Mouse (Mus musculus): Measurements from ENCODE around the gene C2cd4b. TPM values are rescaled to one million over a fixed set of nuclear protein-coding genes. Genes with fewer than 3 reads are reported as not detected.

C2cd4b gene
- polyA plus RNA-seq, 1 experiment, result not detected

GRCm38 (mm10) chr9:67733716-67734115 is 25.5 kb upstream of the C2cd4b start:
- Histone ChIP-seq H3K4me2 (ENCODE audit: low read depth) (no peak overlapping the region), H3ac (ENCODE audit: control insufficient read depth, insufficient read length) (no peak overlapping the region), H3K27me3 (ENCODE audit: control insufficient read depth, insufficient read depth, insufficient read length) (peaks cover 10% of the 10 kb centered on the region), H3K4me3 (no peak overlapping the region), H3K79me2 (ENCODE audit: control insufficient read depth, insufficient read depth) (no peaks in the 10 kb centered on the region), H3K36me3 (ENCODE audit: control insufficient read depth, insufficient read depth) (no peaks in the 10 kb centered on the region)
- TF ChIP-seq TCF3 (IDR thresholded peaks at IDR 0.05; ENCODE audit: insufficient read length, low read depth) (no peak), MYOD1 (IDR thresholded peaks at IDR 0.05; ENCODE audit: control insufficient read depth in 1 of 3, insufficient read length in 2 of 3, low read depth in 2 of 3) (no peak), USF1 (IDR thresholded peaks at IDR 0.05; ENCODE audit: low read depth) (no peak), POLR2A (IDR thresholded peaks at IDR 0.05; ENCODE audit: insufficient read length, low read depth) (no peak), TCF12 (IDR thresholded peaks at IDR 0.05; ENCODE audit: insufficient read depth, poor library complexity, severe bottlenecking) (no peak), REST (IDR thresholded peaks at IDR 0.05; ENCODE audit: insufficient read depth, insufficient read length) (no peak), MYOG (IDR thresholded peaks at IDR 0.05; ENCODE audit: control insufficient read depth in 1 of 3, insufficient read depth in 1 of 3, insufficient read length in 2 of 3, low read depth in 2 of 3) (no peak), POLR2AphosphoS2 (IDR thresholded peaks at IDR 0.05; ENCODE audit: insufficient read length, low read depth) (no peak)

- Histone ChIP-seq H3K36me3 (ENCODE audit: control insufficient read depth, insufficient read depth) (no peaks in the 10 kb centered on the region), H3ac (ENCODE audit: control insufficient read depth, insufficient read length) (no peak overlapping the region), H3K79me2 (ENCODE audit: control insufficient read depth, insufficient read depth) (no peaks in the 10 kb centered on the region), H3K27me3 (ENCODE audit: control insufficient read depth, insufficient read depth, insufficient read length) (peaks cover 10% of the 10 kb centered on the region), H3K4me3 (no peak overlapping the region), H3K4me2 (ENCODE audit: low read depth) (no peak overlapping the region)
- TF ChIP-seq POLR2A (IDR thresholded peaks at IDR 0.05; ENCODE audit: insufficient read length, low read depth), result no peak
- TF ChIP-seq REST (IDR thresholded peaks at IDR 0.05; ENCODE audit: insufficient read depth, insufficient read length), result no peak
- TF ChIP-seq MYOG (IDR thresholded peaks at IDR 0.05; ENCODE audit: control insufficient read depth in 1 of 3, insufficient read depth in 1 of 3, insufficient read length in 2 of 3, low read depth in 2 of 3), result no peak
- no peak for TF ChIP-seq USF1 (IDR thresholded peaks at IDR 0.05; ENCODE audit: low read depth)
- TF ChIP-seq E2F4 (IDR thresholded peaks at IDR 0.05; ENCODE audit: insufficient read depth), result no peak
- no peak for TF ChIP-seq TCF3 (IDR thresholded peaks at IDR 0.05; ENCODE audit: insufficient read length, low read depth)
- no peak for TF ChIP-seq CEBPB (IDR thresholded peaks at IDR 0.05; ENCODE audit: insufficient read depth, poor library complexity, severe bottlenecking)
Measured at GRCm38 (mm10) chr9:67735426-67735825, 23.8 kb upstream of the C2cd4b start.

DNA sequence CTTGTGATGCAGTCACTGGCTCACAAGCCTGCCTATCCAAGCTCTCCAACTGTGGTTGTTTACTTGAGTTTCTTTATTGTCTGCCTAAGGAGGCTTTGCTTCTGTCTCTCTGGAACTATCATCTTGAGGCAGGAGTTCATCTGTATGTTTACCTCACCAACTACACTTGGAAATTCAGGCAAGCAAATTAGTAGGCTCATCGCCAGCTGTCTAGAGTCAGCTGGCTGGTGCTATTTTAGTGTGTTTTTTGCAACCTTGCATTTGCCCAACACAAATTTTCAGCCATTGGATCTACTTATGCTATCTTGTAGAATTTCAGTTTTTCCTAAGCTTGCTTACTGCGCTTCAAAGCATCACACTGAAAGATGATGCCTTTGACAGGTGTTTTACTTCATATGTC is 18.0 kb upstream of the C2cd4b start:
- H3K79me2 ChIP-seq (ENCODE audit: control insufficient read depth, insufficient read depth), result no peaks in the 10 kb centered on the region
- no peak overlapping the region for H3ac ChIP-seq (ENCODE audit: control insufficient read depth, insufficient read length)
- H3K27me3 ChIP-seq (ENCODE audit: control insufficient read depth, insufficient read depth, insufficient read length), result peaks cover 17% of the 10 kb centered on the region
- TF ChIP-seq MYOG (IDR thresholded peaks at IDR 0.05; ENCODE audit: control insufficient read depth in 1 of 3, insufficient read depth in 1 of 3, insufficient read length in 2 of 3, low read depth in 2 of 3) (no peak), CEBPB (IDR thresholded peaks at IDR 0.05; ENCODE audit: insufficient read depth, poor library complexity, severe bottlenecking) (no peak), TCF12 (IDR thresholded peaks at IDR 0.05; ENCODE audit: insufficient read depth, poor library complexity, severe bottlenecking) (no peak), POLR2AphosphoS2 (IDR thresholded peaks at IDR 0.05; ENCODE audit: insufficient read length, low read depth) (no peak), REST (IDR thresholded peaks at IDR 0.05; ENCODE audit: insufficient read depth, insufficient read length) (no peak), SRF (IDR thresholded peaks at IDR 0.05; ENCODE audit: control insufficient read depth, insufficient read length, low read depth) (no peak), E2F4 (IDR thresholded peaks at IDR 0.05; ENCODE audit: insufficient read depth) (no peak), MAX (IDR thresholded peaks at IDR 0.05; ENCODE audit: low read depth) (no peak), POLR2A (IDR thresholded peaks at IDR 0.05; ENCODE audit: insufficient read length, low read depth) (no peak), MYOD1 (IDR thresholded peaks at IDR 0.05; ENCODE audit: control insufficient read depth in 1 of 3, insufficient read length in 2 of 3, low read depth in 2 of 3) (no peak), TCF3 (IDR thresholded peaks at IDR 0.05; ENCODE audit: insufficient read length, low read depth) (no peak), USF1 (IDR thresholded peaks at IDR 0.05; ENCODE audit: low read depth) (no peak)
- no peak overlapping the region for H3K4me2 ChIP-seq (ENCODE audit: low read depth)
- no peaks in the 10 kb centered on the region for H3K36me3 ChIP-seq (ENCODE audit: control insufficient read depth, insufficient read depth)
- no peak overlapping the region for H3K4me3 ChIP-seq

- Histone ChIP-seq H3K79me2 (ENCODE audit: control insufficient read depth, insufficient read depth) (no peaks in the 10 kb centered on the region), H3K4me3 (no peak overlapping the region), H3K4me2 (ENCODE audit: low read depth) (no peak overlapping the region), H3K36me3 (ENCODE audit: control insufficient read depth, insufficient read depth) (no peaks in the 10 kb centered on the region), H3ac (ENCODE audit: control insufficient read depth, insufficient read length) (no peak overlapping the region), H3K27me3 (ENCODE audit: control insufficient read depth, insufficient read depth, insufficient read length) (peaks cover 7% of the 10 kb centered on the region)
- TF ChIP-seq SRF (IDR thresholded peaks at IDR 0.05; ENCODE audit: control insufficient read depth, insufficient read length, low read depth), result no peak
- no peak for TF ChIP-seq TCF3 (IDR thresholded peaks at IDR 0.05; ENCODE audit: insufficient read length, low read depth)
- no peak for TF ChIP-seq MYOG (IDR thresholded peaks at IDR 0.05; ENCODE audit: control insufficient read depth in 1 of 3, insufficient read depth in 1 of 3, insufficient read length in 2 of 3, low read depth in 2 of 3)
- TF ChIP-seq POLR2A (IDR thresholded peaks at IDR 0.05; ENCODE audit: insufficient read length, low read depth), result no peak
- no peak for TF ChIP-seq USF1 (IDR thresholded peaks at IDR 0.05; ENCODE audit: low read depth)
- no peak for TF ChIP-seq TCF12 (IDR thresholded peaks at IDR 0.05; ENCODE audit: insufficient read depth, poor library complexity, severe bottlenecking)
- TF ChIP-seq MYOD1 (IDR thresholded peaks at IDR 0.05; ENCODE audit: control insufficient read depth in 1 of 3, insufficient read length in 2 of 3, low read depth in 2 of 3), result no peak
- TF ChIP-seq E2F4 (IDR thresholded peaks at IDR 0.05; ENCODE audit: insufficient read depth), result no peak
- no peak for TF ChIP-seq MAX (IDR thresholded peaks at IDR 0.05; ENCODE audit: low read depth)
- TF ChIP-seq REST (IDR thresholded peaks at IDR 0.05; ENCODE audit: insufficient read depth, insufficient read length), result no peak
- no peak for TF ChIP-seq POLR2AphosphoS2 (IDR thresholded peaks at IDR 0.05; ENCODE audit: insufficient read length, low read depth)
- TF ChIP-seq CEBPB (IDR thresholded peaks at IDR 0.05; ENCODE audit: insufficient read depth, poor library complexity, severe bottlenecking), result no peak
Measured at GRCm38 (mm10) chr9:67753411-67754182, 5.6 kb upstream of the C2cd4b start.
